Mouse (Mus musculus) stomach, embryonic 16.5 days (tissue): ENCODE data around the gene Snx3. TPM values are rescaled to one million over a fixed set of nuclear protein-coding genes. Genes with fewer than 3 reads are reported as not detected.

Experiments
- ATAC-seq: fragments of 200-750 bp; cut with Nextera tagmentation; 2 replicates; pipeline ENCODE4 v1.8.0; 2017; ENCODE audit warnings: moderate number of reproducible peaks, moderate TSS enrichment; ENCODE audit not compliant: insufficient read depth, low FRiP score
- H3K27ac ChIP-seq: fragments of 300-500 bp; sonication (generic); 2 replicates; pipeline ENCODE4 v1.5.1; 2014; ENCODE audit warnings: low read length
- H3K27me3 ChIP-seq: fragments of 300-500 bp; sonication (generic); 2 replicates; pipeline ENCODE4 v1.6.1; 2014; ENCODE audit warnings: low read length, control low read depth, mixed read lengths; ENCODE audit not compliant: control insufficient read depth, insufficient read depth
- H3K36me3 ChIP-seq: fragments of 300-500 bp; sonication (generic); 2 replicates; pipeline ENCODE4 v1.6.1; 2014; ENCODE audit warnings: low read length; ENCODE audit not compliant: control insufficient read depth, insufficient read depth
- H3K4me1 ChIP-seq: fragments of 300-500 bp; sonication (generic); 2 replicates; pipeline ENCODE4 v1.6.1; 2014; ENCODE audit warnings: low read length, control low read depth, mixed read lengths; ENCODE audit not compliant: control insufficient read depth, insufficient read depth
- H3K4me2 ChIP-seq: fragments of 300-500 bp; sonication (generic); 2 replicates; pipeline ENCODE4 v1.6.1; 2014; ENCODE audit warnings: low read depth, low read length, mixed read lengths
- H3K4me3 ChIP-seq: fragments of 300-500 bp; sonication (generic); replicated peaks from 2 replicates; pipeline ENCODE4 v1.5.1; 2014; ENCODE audit warnings: mild to moderate bottlenecking, low read length
- H3K9ac ChIP-seq: fragments of 300-500 bp; sonication (generic); 2 replicates; pipeline ENCODE4 v1.6.1; 2014; ENCODE audit warnings: low read length
- H3K9me3 ChIP-seq: fragments of 300-500 bp; sonication (generic); replicated peaks from 2 replicates; pipeline ENCODE4 v1.6.1; 2016; ENCODE audit warnings: low read length, control low read depth; ENCODE audit not compliant: control insufficient read depth
- WGBS: fragments of 180-500 bp; shearing (Covaris S2); extraction: QIAGEN DNeasy Blood & Tissue Kit; methylation state at CpG from one replicate; pipeline ENCODE4 v1.1.7; 2014; 5-methylcytosine and 5-hydroxymethylcytosine counted together
- polyA plus RNA-seq: library from polyadenylated mRNA; unstranded; fragments of >200 nt; fragmentation: Nextera tagmentation; extraction: Ambion mirVana; gene quantifications from 2 replicates; pipeline ENCODE4 v1.2.1, GENCODE M21; 2015

The Snx3 gene
- polyA plus RNA-seq, 1 experiment from 2014 or later = 350 TPM

GRCm38 (mm10) chr10:42476774-42477475 is 24.9 kb upstream of the Snx3 start:
- Histone ChIP-seq H3K36me3 (no peaks in the 10 kb centered on the region; the same call in 1 of the 2 replicates), H3K4me2 (no peak overlapping the region), H3K27ac (no peak overlapping the region), H3K9me3 (no peaks in the 10 kb centered on the region), H3K4me1 (no peaks in the 10 kb centered on the region), H3K27me3 (no peaks in the 10 kb centered on the region), H3K4me3 (no peak overlapping the region; the same call in 1 of the 2 replicates), H3K9ac (no peak overlapping the region)
- WGBS = 92% methylated on average over 10 of the region's 10 CpGs
- no peak for ATAC-seq

GRCm38 (mm10) chr10:42477550-42478340 is 24.1 kb upstream of the Snx3 start:
- ATAC-seq = peak; percentile 8; the same call in 1 of the 2 replicates
- peak overlapping the region; percentile 78 for H3K4me3 ChIP-seq
- H3K27ac ChIP-seq = peak overlapping the region; percentile 97
- H3K4me1 ChIP-seq = no peaks in the 10 kb centered on the region
- no peaks in the 10 kb centered on the region for H3K36me3 ChIP-seq
- 10% methylated on average over 25 of the region's 25 CpGs for WGBS
- H3K27me3 ChIP-seq = no peaks in the 10 kb centered on the region
- H3K9me3 ChIP-seq = no peaks in the 10 kb centered on the region
- peak overlapping the region; percentile 77 for H3K4me2 ChIP-seq
- H3K9ac ChIP-seq = peak overlapping the region; percentile 92

- peak; percentile 96 for ATAC-seq
Measured at GRCm38 (mm10) chr10:42478341-42478720, 23.5 kb upstream of the Snx3 start, which contains the start of gene Afg1l. Afg1l (minus strand) TSS chr10:42478565.

GRCm38 (mm10) chr10:42480719-42481118 is 21.1 kb upstream of the Snx3 start:
- no peaks in the 10 kb centered on the region for H3K27me3 ChIP-seq
- WGBS = 71% methylated on average over 4 of the region's 4 CpGs
- H3K4me1 ChIP-seq = no peaks in the 10 kb centered on the region
- no peak for ATAC-seq
- no peak overlapping the region for H3K9ac ChIP-seq
- H3K9me3 ChIP-seq = no peaks in the 10 kb centered on the region
- H3K4me2 ChIP-seq = no peak overlapping the region
- no peak overlapping the region for H3K27ac ChIP-seq
- no peaks in the 10 kb centered on the region for H3K36me3 ChIP-seq
- H3K4me3 ChIP-seq = no peak overlapping the region

More at GRCm38 (mm10) chr10:42478341-42478720, 23.5 kb upstream of the Snx3 start, which contains the start of gene Afg1l:
- Histone ChIP-seq H3K27ac (peak within 1 kb of the TSS; percentile 97), H3K36me3 (no peaks in the 10 kb centered on the region), H3K27me3 (no peaks in the 10 kb centered on the region), H3K4me2 (peak within 1 kb of the TSS; percentile 77), H3K9ac (peak within 1 kb of the TSS; percentile 92), H3K4me3 (peak within 1 kb of the TSS; percentile 78), H3K9me3 (no peaks in the 10 kb centered on the region), H3K4me1 (no peaks in the 10 kb centered on the region)
- WGBS = under 1% methylated on average over 29 of the region's 29 CpGs

GRCm38 (mm10) chr10:42488606-42489296 is 13.1 kb upstream of the Snx3 start:
- H3K4me1 ChIP-seq = 0 out of 2 replicates have a peak, but pooled peaks cover 2% of the 10 kb centered on the region
- H3K9me3 ChIP-seq = no peaks in the 10 kb centered on the region
- no peaks in the 10 kb centered on the region for H3K27me3 ChIP-seq
- H3K36me3 ChIP-seq = no peaks in the 10 kb centered on the region
- H3K4me3 ChIP-seq = no peak overlapping the region
- no peak overlapping the region for H3K4me2 ChIP-seq
- H3K27ac ChIP-seq = no peak overlapping the region
- no peak for ATAC-seq
- WGBS = 30% methylated on average over 8 of the region's 8 CpGs
- no peak overlapping the region for H3K9ac ChIP-seq

GRCm38 (mm10) chr10:42491158-42491557 is 10.7 kb upstream of the Snx3 start:
- Histone ChIP-seq H3K36me3 (no peaks in the 10 kb centered on the region), H3K4me3 (no peak overlapping the region), H3K9ac (no peak overlapping the region), H3K4me1 (0 out of 2 replicates have a peak, but pooled peaks cover 2% of the 10 kb centered on the region), H3K27ac (0 out of 2 replicates have a peak overlapping the region, but pooled peaks have one; percentile 7), H3K9me3 (no peaks in the 10 kb centered on the region), H3K27me3 (no peaks in the 10 kb centered on the region), H3K4me2 (no peak overlapping the region)
- ATAC-seq = peak; percentile 26; the same call in 1 of the 2 replicates
- WGBS = 10% methylated on average over 1 of the region's 1 CpGs

- Histone ChIP-seq H3K4me2 (no peak overlapping the region), H3K9ac (no peak overlapping the region), H3K4me1 (0 out of 2 replicates have a peak, but pooled peaks cover 2% of the 10 kb centered on the region), H3K4me3 (no peak overlapping the region), H3K36me3 (no peaks in the 10 kb centered on the region), H3K9me3 (no peaks in the 10 kb centered on the region), H3K27me3 (no peaks in the 10 kb centered on the region), H3K27ac (no peak overlapping the region)
- 74% methylated on average over 10 of the region's 10 CpGs for WGBS
- ATAC-seq = no peak
Measured at GRCm38 (mm10) chr10:42492027-42492771, 9.6 kb upstream of the Snx3 start.

- no peaks in the 10 kb centered on the region for H3K9me3 ChIP-seq
- no peak overlapping the region for H3K9ac ChIP-seq
- no peak overlapping the region for H3K4me3 ChIP-seq
- H3K36me3 ChIP-seq = no peaks in the 10 kb centered on the region
- H3K27me3 ChIP-seq = no peaks in the 10 kb centered on the region
- 0 out of 2 replicates have a peak, but pooled peaks cover 2% of the 10 kb centered on the region for H3K4me1 ChIP-seq
- H3K4me2 ChIP-seq = no peak overlapping the region
- H3K27ac ChIP-seq = no peak overlapping the region
- WGBS = 40% methylated on average over 4 of the region's 4 CpGs
- no peak for ATAC-seq
Measured at GRCm38 (mm10) chr10:42493000-42493399, 8.8 kb upstream of the Snx3 start.
